Mouse (Mus musculus): ENCODE results near the gene Hoxd10. TPM values are rescaled to one million over a fixed set of nuclear protein-coding genes. Genes with fewer than 3 reads are reported as not detected.

Hoxd10 gene
- polyA plus RNA-seq, 1 experiment from 2014 or later = not detected

DNA sequence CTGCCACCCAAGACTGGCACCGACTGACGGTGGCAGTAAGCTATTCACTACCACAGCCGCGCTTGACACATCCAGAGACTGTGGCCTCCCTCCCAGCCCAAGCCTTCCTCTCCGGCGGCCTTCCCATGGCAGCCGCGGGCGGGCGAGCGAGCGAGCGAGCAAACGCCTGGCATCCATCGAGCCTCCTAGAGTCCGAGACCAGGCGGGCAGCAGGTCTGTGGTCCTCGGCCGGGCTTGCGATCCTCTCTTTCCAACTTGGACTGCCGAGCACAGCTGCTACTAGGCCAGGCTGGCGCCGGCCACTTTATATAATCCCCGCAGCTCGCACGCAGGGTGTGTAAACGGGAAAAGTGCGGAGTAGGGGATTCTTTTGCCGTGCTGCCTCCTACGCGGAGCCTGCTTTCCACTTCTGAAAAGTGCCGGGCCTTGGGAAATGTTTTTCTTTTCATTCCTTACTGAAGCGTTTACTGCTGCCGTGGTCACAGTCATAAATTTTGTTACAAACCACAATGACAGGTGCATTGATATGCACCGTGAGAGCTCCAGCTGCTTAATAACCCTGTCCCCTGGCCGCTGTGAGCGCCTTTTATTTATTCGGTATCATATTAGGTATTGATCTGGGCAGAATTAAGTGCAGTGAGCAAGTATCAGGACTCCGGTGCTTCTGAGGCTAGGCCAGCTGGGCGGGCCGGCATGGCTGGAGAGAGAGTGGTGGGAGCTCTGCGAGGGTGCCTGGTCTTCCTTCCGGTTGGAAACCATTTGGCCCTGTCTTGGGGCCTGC lies 48.8 kb downstream of the Hoxd10 start:
- Histone ChIP-seq H3K27ac (ENCODE audit: low read depth, low read length) (peak overlapping the region; percentile 95), H3K9ac (ENCODE audit: low read depth, low read length) (peak overlapping the region; percentile 76), H3K36me3 (ENCODE audit: control insufficient read depth, insufficient read depth, low read length) (no peaks in the 10 kb centered on the region), H3K27me3 (ENCODE audit: control insufficient read depth, insufficient read depth, low read length) (peaks cover 72% of the 10 kb centered on the region), H3K4me3 (ENCODE audit: low read depth, low read length) (peak overlapping the region; percentile 48), H3K4me1 (replicated peaks; ENCODE audit: control insufficient read depth, insufficient read depth, low read length) (no peaks in the 10 kb centered on the region), H3K4me2 (replicated peaks; ENCODE audit: low read depth, low read length) (peak overlapping the region; percentile 54), H3K9me3 (ENCODE audit: control insufficient read depth, low read length) (no peaks in the 10 kb centered on the region)
- ATAC-seq (ENCODE audit: low FRiP score) = 0 out of 2 replicates have a peak, but pooled peaks have one; percentile 31
- DNase-seq (ENCODE audit: low spot score) = peak; percentile 69
- under 1% methylated on average over 43 of the region's 43 CpGs for WGBS

DNA sequence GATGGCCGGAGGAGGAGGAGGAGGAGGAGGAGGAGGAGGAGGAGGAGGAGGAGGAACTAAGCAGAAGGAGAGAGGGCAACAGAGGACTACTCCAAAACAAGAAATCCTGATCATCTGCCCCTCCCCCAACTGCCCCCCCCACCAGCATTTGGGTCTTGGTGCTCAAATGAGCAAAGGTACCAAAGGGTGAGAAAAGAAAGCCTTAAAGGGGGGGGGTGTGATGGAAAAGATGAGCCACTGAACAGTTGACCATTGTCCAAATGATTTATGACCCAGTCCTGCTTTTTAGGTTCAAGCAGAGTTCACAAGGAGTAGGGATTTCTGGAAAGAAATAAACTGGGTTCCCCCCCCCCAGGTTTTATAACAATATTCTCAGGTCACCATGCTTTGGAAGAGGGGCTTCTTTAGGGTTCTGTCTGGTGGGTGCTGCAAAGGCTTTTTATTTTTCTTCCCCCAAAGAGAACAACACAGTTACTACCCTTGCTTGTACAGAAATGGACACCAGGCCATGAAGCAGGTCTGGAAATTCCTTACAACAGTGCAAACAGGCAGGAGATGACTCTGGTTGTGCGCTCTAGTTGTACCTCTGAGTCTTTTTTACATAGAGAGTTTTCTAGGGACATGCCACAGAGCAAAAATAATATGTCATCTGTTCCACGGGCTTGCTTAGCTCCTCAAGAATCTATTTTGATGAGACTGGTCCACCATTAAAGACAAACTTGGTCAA lies 49.7 kb downstream of the Hoxd10 start:
- peaks cover 72% of the 10 kb centered on the region for H3K27me3 ChIP-seq (ENCODE audit: control insufficient read depth, insufficient read depth, low read length)
- no peaks in the 10 kb centered on the region for H3K9me3 ChIP-seq (ENCODE audit: control insufficient read depth, low read length)
- no peaks in the 10 kb centered on the region for H3K4me1 ChIP-seq (replicated peaks; ENCODE audit: control insufficient read depth, insufficient read depth, low read length)
- ATAC-seq (ENCODE audit: low FRiP score) (no peak), DNase-seq (ENCODE audit: low spot score) (peak; percentile 56)
- H3K4me2 ChIP-seq (replicated peaks; ENCODE audit: low read depth, low read length) = peak overlapping the region; percentile 54; the same call in 1 of the 2 replicates
- H3K36me3 ChIP-seq (ENCODE audit: control insufficient read depth, insufficient read depth, low read length) = no peaks in the 10 kb centered on the region
- H3K27ac ChIP-seq (ENCODE audit: low read depth, low read length) = peak overlapping the region; percentile 95
- no peak overlapping the region for H3K4me3 ChIP-seq (ENCODE audit: low read depth, low read length)
- 20% methylated on average over 2 of the region's 3 CpGs for WGBS
- no peak overlapping the region for H3K9ac ChIP-seq (ENCODE audit: low read depth, low read length)

DNA sequence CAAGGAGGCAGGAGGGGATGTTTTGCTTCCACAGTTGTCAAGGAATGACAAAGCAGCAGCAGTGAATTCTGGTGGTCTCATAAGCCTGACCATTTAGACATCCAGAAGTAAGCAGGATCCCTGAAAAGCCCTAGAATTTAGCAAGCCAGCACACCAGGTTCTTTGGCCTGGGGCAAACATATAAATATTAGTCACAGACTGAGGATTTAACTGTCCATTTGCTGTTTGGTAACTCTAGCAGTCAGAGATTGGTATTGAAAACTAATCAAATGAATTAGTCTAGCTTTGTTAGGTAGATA lies 50.2 kb downstream of the Hoxd10 start:
- no peaks in the 10 kb centered on the region for H3K36me3 ChIP-seq (ENCODE audit: control insufficient read depth, insufficient read depth, low read length)
- peaks cover 74% of the 10 kb centered on the region for H3K27me3 ChIP-seq (ENCODE audit: control insufficient read depth, insufficient read depth, low read length)
- no peaks in the 10 kb centered on the region for H3K9me3 ChIP-seq (ENCODE audit: control insufficient read depth, low read length)
- no peak overlapping the region for H3K9ac ChIP-seq (ENCODE audit: low read depth, low read length)
- H3K4me3 ChIP-seq (ENCODE audit: low read depth, low read length) = no peak overlapping the region
- no peak overlapping the region for H3K4me2 ChIP-seq (replicated peaks; ENCODE audit: low read depth, low read length)
- no peaks in the 10 kb centered on the region for H3K4me1 ChIP-seq (replicated peaks; ENCODE audit: control insufficient read depth, insufficient read depth, low read length)
- DNase-seq (ENCODE audit: low spot score) (no peak), ATAC-seq (ENCODE audit: low FRiP score) (no peak)
- H3K27ac ChIP-seq (ENCODE audit: low read depth, low read length) = no peak overlapping the region

MicroRNAs within 50 kb of the gene (microRNA counts, 519-probe panel; counts per million panel counts)
- 5,706 counts per million, percentile 83 among the panel's probes with 10 or more counts for microRNA mmu-miR-10b

Other genes starting within 250 kb of the Hoxd10 start
- 55.9 and 62.8 TPM in 2 replicates for gene Lnpk, start 112.5 kb upstream of the Hoxd10 start, polyA plus RNA-seq (2014; fragmentation: Nextera tagmentation; extraction: Ambion mirVana)
- gene Evx2, start 32.4 kb upstream of the Hoxd10 start, polyA plus RNA-seq (2014; fragmentation: Nextera tagmentation; extraction: Ambion mirVana) = 1.6 and 2.4 TPM in 2 replicates
- gene Hoxd13, start 23.6 kb upstream of the Hoxd10 start, polyA plus RNA-seq (2014; fragmentation: Nextera tagmentation; extraction: Ambion mirVana) = 0.15 TPM in 1 of 2 replicates, not detected in the other
- gene Hoxd12, start 16.9 kb upstream of the Hoxd10 start, polyA plus RNA-seq (2014; fragmentation: Nextera tagmentation; extraction: Ambion mirVana) = not detected in 2 replicates
- gene Hoxd11, start 12.4 kb upstream of the Hoxd10 start, polyA plus RNA-seq (2014; fragmentation: Nextera tagmentation; extraction: Ambion mirVana) = not detected in 2 replicates
- gene Hoxd9, start 5.8 kb downstream of the Hoxd10 start, polyA plus RNA-seq (2014; fragmentation: Nextera tagmentation; extraction: Ambion mirVana) = 0.11 TPM in 1 of 2 replicates, not detected in the other
- gene Hoxd8, start 12.7 kb downstream of the Hoxd10 start, polyA plus RNA-seq (2014; fragmentation: Nextera tagmentation; extraction: Ambion mirVana) = 0.19 and 0.50 TPM in 2 replicates
- gene Hoxd3, start 20.0 kb downstream of the Hoxd10 start, polyA plus RNA-seq (2014; fragmentation: Nextera tagmentation; extraction: Ambion mirVana) = 49.5 and 58.0 TPM in 2 replicates
- gene Hoxd4, start 20.0 kb downstream of the Hoxd10 start, polyA plus RNA-seq (2014; fragmentation: Nextera tagmentation; extraction: Ambion mirVana) = 3.3 and 3.7 TPM in 2 replicates
- 0.73 and 0.89 TPM in 2 replicates for gene Gm28230, start 34.8 kb downstream of the Hoxd10 start, polyA plus RNA-seq (2014; fragmentation: Nextera tagmentation; extraction: Ambion mirVana)
- gene Hoxd1, start 71.1 kb downstream of the Hoxd10 start, polyA plus RNA-seq (2014; fragmentation: Nextera tagmentation; extraction: Ambion mirVana) = 1.5 and 1.7 TPM in 2 replicates
- 149 and 154 TPM in 2 replicates for gene Mtx2, start 133.9 kb downstream of the Hoxd10 start, polyA plus RNA-seq (2014; fragmentation: Nextera tagmentation; extraction: Ambion mirVana)

All from hindbrain, embryonic 11.5 days (tissue).